Mouse (Mus musculus): ENCODE data around the gene Vipr2.

DNA sequence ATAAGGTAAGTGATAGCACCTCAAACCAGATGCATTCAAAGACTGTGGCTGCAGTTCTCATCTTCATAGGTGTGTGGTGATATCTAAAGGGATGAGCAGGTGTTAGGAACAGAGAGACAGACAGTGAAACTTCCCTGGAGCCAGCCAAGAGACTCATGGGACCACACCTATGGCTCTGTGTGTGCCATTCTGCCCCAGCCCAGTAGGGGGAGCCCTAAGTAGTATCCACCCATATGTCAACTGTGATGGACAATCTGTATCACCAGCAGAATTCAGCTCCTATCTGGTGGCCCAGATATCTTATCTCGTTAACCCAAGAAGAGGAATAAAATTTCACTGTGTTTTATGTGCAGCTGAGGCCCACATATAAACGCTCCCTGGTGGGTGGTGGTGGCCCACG lies 99.4 kb downstream of the Vipr2 start:
- TF ChIP-seq CTCF (IDR thresholded peaks at IDR 0.05; ENCODE audit: low read depth) = peak; percentile 51
- TF ChIP-seq EP300 (optimal IDR thresholded peaks at IDR 0.05) = no peak

Measured in stomach, postnatal 0 days (tissue).